Mouse (Mus musculus): Measurements from ENCODE around the gene Kifc1. TPM values are rescaled to one million over a fixed set of nuclear protein-coding genes. Genes with fewer than 3 reads are reported as not detected.

The Kifc1 gene
- polyA plus RNA-seq, 1 experiment from 2014 or later = 1.6 TPM

DNA sequence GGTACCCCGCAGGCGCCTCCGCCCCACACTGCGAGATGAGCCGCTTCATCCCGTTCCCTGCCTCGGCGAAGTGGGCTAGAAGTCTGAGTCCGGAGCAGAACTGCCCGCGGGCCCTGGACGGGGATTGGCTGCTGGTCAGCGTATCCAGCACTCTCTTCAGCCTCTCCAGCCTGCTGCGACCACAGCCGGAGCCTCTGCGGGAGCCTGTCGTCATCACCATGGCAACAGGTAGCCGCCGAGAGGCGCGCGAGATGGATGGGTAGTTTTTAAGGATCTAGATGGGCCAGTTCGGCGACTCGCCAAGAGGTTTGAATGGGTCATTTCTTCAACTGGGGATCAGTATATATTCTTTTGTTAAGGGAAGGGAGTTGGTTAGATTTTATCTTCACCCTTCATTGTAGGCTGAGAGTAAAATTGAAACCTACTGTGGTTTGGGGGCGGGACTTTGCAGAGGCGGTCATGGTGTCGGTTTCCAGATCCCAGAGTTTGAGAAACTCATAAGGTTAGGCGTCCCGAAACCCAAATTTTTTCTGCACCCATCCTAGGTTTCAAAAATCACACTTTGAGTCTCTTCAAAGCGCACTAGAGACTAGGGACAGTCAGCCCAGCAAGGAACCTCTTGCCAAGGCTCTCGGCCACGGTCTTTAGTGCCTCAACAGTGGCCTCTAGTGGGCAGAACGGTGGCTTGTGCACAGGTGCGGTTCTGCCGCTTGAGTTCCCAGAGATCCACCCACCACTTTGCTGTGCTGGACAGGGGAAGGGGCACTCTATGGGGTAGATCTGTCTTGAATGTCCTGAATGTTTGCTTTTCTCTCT is 30.0 kb upstream of the Kifc1 start:
- Histone ChIP-seq H3K4me2 (ENCODE audit: low read depth, low read length) (peak overlapping the region; percentile 64), H3K27me3 (ENCODE audit: control insufficient read depth, insufficient read depth, low read length) (no peaks in the 10 kb centered on the region), H3K4me3 (ENCODE audit: low read depth, low read length) (peak overlapping the region; percentile 32), H3K27ac (ENCODE audit: low read depth, low read length) (peak overlapping the region; percentile 52), H3K36me3 (ENCODE audit: control insufficient read depth, insufficient read depth, low read length) (no peaks in the 10 kb centered on the region), H3K4me1 (ENCODE audit: control insufficient read depth, insufficient read depth, low read length) (peaks cover 22% of the 10 kb centered on the region), H3K9me3 (ENCODE audit: control insufficient read depth, low read length) (no peaks in the 10 kb centered on the region), H3K9ac (replicated peaks; ENCODE audit: low read depth, low read length) (peak overlapping the region; percentile 54)
- ATAC-seq (ENCODE audit: low read depth) = 0 out of 2 replicates have a peak, but pooled peaks have one; percentile 7
- WGBS = under 1% methylated on average over 36 of the region's 36 CpGs

GRCm38 (mm10) chr17:33919351-33920281 is 29.2 kb upstream of the Kifc1 start:
- ATAC-seq (ENCODE audit: low read depth) = no peak
- H3K27ac ChIP-seq (ENCODE audit: low read depth, low read length) = peak overlapping the region; percentile 52
- WGBS = under 1% methylated on average over 52 of the region's 52 CpGs
- H3K4me1 ChIP-seq (ENCODE audit: control insufficient read depth, insufficient read depth, low read length) = peaks cover 22% of the 10 kb centered on the region
- peak overlapping the region; percentile 64 for H3K4me2 ChIP-seq (ENCODE audit: low read depth, low read length)
- H3K9me3 ChIP-seq (ENCODE audit: control insufficient read depth, low read length) = no peaks in the 10 kb centered on the region
- no peaks in the 10 kb centered on the region for H3K36me3 ChIP-seq (ENCODE audit: control insufficient read depth, insufficient read depth, low read length)
- peak overlapping the region; percentile 54 for H3K9ac ChIP-seq (replicated peaks; ENCODE audit: low read depth, low read length)
- H3K4me3 ChIP-seq (ENCODE audit: low read depth, low read length) = peak overlapping the region; percentile 32
- H3K27me3 ChIP-seq (ENCODE audit: control insufficient read depth, insufficient read depth, low read length) = no peaks in the 10 kb centered on the region

DNA sequence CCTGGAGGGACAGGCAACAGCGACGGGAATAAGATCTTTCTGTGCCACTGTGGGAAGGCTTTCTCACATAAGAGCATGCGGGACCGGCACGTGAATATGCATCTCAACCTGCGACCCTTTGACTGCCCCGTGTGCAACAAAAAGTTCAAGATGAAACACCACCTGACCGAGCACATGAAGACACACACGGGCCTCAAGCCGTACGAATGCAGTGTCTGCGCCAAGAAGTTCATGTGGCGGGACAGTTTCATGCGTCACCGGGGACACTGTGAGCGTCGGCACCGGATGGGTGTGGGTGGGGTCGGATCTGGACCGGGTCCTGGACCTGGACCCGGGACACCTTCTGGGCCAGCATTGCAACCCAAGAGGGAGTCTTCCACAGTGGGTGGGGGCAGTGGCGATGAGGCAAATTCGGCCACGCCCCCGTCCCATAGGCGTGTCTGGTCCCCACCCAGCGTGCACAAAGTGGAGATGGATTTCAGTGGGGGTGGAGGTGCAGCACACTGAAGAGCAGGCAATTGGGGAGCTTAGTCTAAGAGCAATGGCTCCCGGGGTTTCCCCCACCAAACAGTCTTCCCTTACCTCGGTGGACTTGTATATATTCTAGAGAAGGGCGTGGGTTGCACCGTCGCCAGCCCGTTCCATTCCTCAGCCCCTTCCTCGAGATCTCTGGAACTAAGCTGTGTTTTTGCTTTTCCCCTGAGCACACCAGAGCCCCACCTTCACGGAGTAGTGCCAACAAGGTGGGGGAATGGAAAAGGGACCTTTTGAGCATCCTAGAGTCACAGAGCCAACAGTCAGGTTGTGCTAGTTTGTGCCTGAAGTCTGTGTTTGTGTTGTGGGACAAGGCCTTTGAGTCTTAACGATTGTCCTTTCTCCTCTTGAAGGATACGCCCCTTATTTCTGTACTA is 28.1 kb upstream of the Kifc1 start:
- H3K27ac ChIP-seq (ENCODE audit: low read depth, low read length) = no peak overlapping the region
- H3K36me3 ChIP-seq (ENCODE audit: control insufficient read depth, insufficient read depth, low read length) = peaks cover 7% of the 10 kb centered on the region
- no peak for ATAC-seq (ENCODE audit: low read depth)
- 61% methylated on average over 37 of the region's 37 CpGs for WGBS
- no peaks in the 10 kb centered on the region for H3K9me3 ChIP-seq (ENCODE audit: control insufficient read depth, low read length)
- no peak overlapping the region for H3K9ac ChIP-seq (replicated peaks; ENCODE audit: low read depth, low read length)
- H3K27me3 ChIP-seq (ENCODE audit: control insufficient read depth, insufficient read depth, low read length) = no peaks in the 10 kb centered on the region
- H3K4me3 ChIP-seq (ENCODE audit: low read depth, low read length) = peak overlapping the region; percentile 32; the same call in 1 of the 2 replicates
- H3K4me2 ChIP-seq (ENCODE audit: low read depth, low read length) = peak overlapping the region; percentile 64
- H3K4me1 ChIP-seq (ENCODE audit: control insufficient read depth, insufficient read depth, low read length) = peaks cover 22% of the 10 kb centered on the region

DNA sequence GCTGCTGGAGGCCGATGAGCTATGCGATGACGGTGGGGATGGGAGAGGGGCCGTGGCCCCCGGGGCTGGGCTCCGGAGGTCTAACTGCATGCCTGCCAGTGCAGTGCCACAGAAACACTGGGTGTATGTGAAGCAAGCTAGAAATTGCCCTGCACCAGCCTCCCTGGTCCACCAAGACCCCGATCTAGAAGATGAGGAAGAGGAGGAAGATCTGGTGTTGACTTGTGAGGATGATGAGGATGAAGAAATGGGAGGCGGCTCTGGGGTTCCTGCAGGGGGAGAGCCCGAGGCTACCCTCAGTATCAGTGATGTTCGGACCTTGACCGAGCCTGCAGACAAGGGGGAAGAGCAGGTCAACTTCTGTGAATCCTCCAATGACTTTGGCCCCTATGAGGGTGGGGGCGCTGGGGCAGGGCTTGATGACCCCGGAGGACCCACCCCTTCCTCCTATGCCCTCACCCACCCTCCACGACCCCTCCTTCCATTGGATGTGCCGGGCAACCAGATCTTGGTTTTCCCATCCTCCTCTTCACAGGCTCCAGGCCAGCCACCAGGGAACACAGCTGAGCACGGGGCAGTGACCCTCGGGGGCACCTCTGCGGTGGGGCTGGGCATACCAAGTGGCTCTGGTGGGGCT is 27.3 kb upstream of the Kifc1 start:
- WGBS = 85% methylated on average over 18 of the region's 18 CpGs
- Histone ChIP-seq H3K4me2 (ENCODE audit: low read depth, low read length) (no peak overlapping the region), H3K36me3 (ENCODE audit: control insufficient read depth, insufficient read depth, low read length) (peaks cover 12% of the 10 kb centered on the region), H3K9me3 (ENCODE audit: control insufficient read depth, low read length) (no peaks in the 10 kb centered on the region), H3K27ac (ENCODE audit: low read depth, low read length) (no peak overlapping the region), H3K27me3 (ENCODE audit: control insufficient read depth, insufficient read depth, low read length) (no peaks in the 10 kb centered on the region), H3K4me1 (ENCODE audit: control insufficient read depth, insufficient read depth, low read length) (peaks cover 22% of the 10 kb centered on the region), H3K4me3 (ENCODE audit: low read depth, low read length) (no peak overlapping the region), H3K9ac (replicated peaks; ENCODE audit: low read depth, low read length) (no peak overlapping the region)
- no peak for ATAC-seq (ENCODE audit: low read depth)

DNA sequence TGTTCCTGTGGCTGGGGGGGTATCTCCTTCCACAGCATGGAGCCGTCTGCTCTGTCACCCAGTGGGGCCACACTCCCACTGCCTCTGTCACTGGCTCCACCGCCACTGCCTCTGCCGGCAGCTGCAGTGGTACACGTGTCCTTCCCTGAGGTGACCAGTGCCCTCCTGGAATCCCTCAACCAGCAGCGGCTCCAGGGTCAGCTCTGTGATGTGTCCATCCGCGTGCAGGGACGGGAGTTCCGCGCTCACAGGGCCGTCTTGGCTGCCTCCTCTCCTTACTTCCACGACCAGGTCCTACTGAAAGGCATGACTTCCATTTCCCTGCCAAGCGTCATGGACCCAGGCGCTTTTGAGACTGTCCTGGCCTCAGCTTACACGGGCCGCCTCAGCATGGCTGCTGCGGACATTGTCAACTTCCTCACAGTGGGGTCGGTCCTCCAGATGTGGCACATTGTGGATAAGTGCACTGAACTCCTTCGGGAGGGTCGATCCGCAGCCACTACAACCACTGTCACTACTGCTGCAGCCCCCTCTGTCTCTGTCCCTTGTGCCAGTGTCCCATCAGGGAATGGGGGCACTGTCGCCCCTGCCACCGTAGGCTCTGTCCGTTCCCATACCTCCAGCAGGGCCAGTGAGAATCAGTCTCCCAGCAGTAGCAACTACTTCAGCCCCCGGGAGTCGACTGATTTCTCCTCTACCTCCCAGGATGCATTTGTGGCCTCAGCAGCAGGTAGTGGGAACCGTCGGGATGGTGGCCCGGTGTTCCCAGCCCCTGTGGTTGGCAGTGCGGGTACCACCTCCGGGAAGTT is 26.6 kb upstream of the Kifc1 start:
- H3K9ac ChIP-seq (replicated peaks; ENCODE audit: low read depth, low read length) = no peak overlapping the region
- H3K4me3 ChIP-seq (ENCODE audit: low read depth, low read length) = peak overlapping the region; percentile 45
- peaks cover 22% of the 10 kb centered on the region for H3K4me1 ChIP-seq (ENCODE audit: control insufficient read depth, insufficient read depth, low read length)
- H3K36me3 ChIP-seq (ENCODE audit: control insufficient read depth, insufficient read depth, low read length) = peaks cover 16% of the 10 kb centered on the region
- no peaks in the 10 kb centered on the region for H3K9me3 ChIP-seq (ENCODE audit: control insufficient read depth, low read length)
- no peak for ATAC-seq (ENCODE audit: low read depth)
- H3K4me2 ChIP-seq (ENCODE audit: low read depth, low read length) = peak overlapping the region; percentile 41
- H3K27me3 ChIP-seq (ENCODE audit: control insufficient read depth, insufficient read depth, low read length) = no peaks in the 10 kb centered on the region
- no peak overlapping the region; the same call in 1 of the 2 replicates for H3K27ac ChIP-seq (ENCODE audit: low read depth, low read length)
- 73% methylated on average over 31 of the region's 31 CpGs for WGBS

DNA sequence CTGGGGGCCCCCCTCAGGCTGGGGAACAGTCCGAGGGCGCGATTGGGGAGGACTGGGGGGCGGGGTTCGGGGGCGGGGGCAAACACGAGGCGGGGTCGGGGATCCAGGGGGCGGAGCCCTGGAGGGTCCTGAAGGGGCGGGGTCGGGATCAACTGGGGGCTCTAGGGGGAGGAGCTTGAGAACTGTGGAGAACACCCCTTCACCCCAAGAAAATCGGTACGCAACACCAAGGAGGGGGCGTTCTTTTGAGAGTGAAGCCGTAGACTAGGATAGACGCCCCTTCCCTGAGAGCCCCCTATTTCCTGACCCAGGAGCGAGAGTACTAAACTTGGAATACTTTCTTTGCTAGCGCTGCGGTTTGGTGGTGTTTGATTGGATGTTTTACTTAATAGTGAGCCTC is 25.8 kb upstream of the Kifc1 start:
- peaks cover 23% of the 10 kb centered on the region for H3K36me3 ChIP-seq (ENCODE audit: control insufficient read depth, insufficient read depth, low read length)
- peak; percentile 19 for ATAC-seq (ENCODE audit: low read depth)
- H3K27ac ChIP-seq (ENCODE audit: low read depth, low read length) = peak overlapping the region; percentile 77
- H3K4me1 ChIP-seq (ENCODE audit: control insufficient read depth, insufficient read depth, low read length) = peaks cover 22% of the 10 kb centered on the region
- peak overlapping the region; percentile 41 for H3K4me2 ChIP-seq (ENCODE audit: low read depth, low read length)
- H3K4me3 ChIP-seq (ENCODE audit: low read depth, low read length) = peak overlapping the region; percentile 45
- H3K27me3 ChIP-seq (ENCODE audit: control insufficient read depth, insufficient read depth, low read length) = no peaks in the 10 kb centered on the region
- peak overlapping the region; percentile 57 for H3K9ac ChIP-seq (replicated peaks; ENCODE audit: low read depth, low read length)
- under 1% methylated on average over 18 of the region's 20 CpGs for WGBS
- H3K9me3 ChIP-seq (ENCODE audit: control insufficient read depth, low read length) = no peaks in the 10 kb centered on the region

DNA sequence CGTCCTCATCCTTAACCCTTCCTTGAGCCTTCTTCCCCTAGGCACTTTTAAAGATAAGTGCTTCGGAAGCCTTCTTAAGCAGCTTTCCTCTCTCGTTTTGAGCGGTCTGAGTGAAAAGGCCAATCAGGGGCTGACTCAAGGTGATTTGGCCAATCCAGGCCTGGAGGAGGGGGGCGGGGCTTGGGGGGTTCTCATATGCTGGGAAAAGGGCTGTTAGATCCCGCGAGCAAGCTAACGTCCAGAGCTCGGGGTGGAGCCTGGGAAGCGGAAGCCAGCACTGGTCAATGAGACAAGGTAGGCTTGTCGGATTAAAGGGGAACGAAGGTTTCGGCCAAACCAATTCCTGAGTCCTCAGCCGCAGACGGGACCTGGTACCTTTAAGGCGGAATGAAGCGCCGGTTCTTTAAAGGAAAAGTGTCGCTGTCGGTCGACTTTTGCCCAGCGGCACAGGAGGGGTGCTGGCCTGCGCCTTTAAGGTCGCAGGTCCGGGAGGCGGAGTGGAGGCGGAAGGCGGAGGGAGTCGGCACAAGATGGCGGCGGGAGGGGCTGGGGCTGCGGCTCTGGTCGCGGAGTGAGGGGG is 25.3 kb upstream of the Kifc1 start, which contains the start of the genes Tapbp and Zbtb22:
TSS of gene Tapbp (plus strand) at position 229 of the 580 bp plus-strand sequence.
TSS of gene Zbtb22 (plus strand) at position 234 of the 580 bp plus-strand sequence.
- under 1% methylated on average over 28 of the region's 34 CpGs for WGBS
- Histone ChIP-seq H3K4me2 (ENCODE audit: low read depth, low read length) (peak within 1 kb of the TSS; percentile 41), H3K36me3 (ENCODE audit: control insufficient read depth, insufficient read depth, low read length) (peaks cover 26% of the 10 kb centered on the region), H3K4me1 (ENCODE audit: control insufficient read depth, insufficient read depth, low read length) (peaks cover 22% of the 10 kb centered on the region), H3K4me3 (ENCODE audit: low read depth, low read length) (peak within 1 kb of the TSS; percentile 45), H3K9ac (replicated peaks; ENCODE audit: low read depth, low read length) (peak within 1 kb of the TSS; percentile 57), H3K27ac (ENCODE audit: low read depth, low read length) (peak within 1 kb of the TSS; percentile 77), H3K9me3 (ENCODE audit: control insufficient read depth, low read length) (no peaks in the 10 kb centered on the region), H3K27me3 (ENCODE audit: control insufficient read depth, insufficient read depth, low read length) (no peaks in the 10 kb centered on the region)
- ATAC-seq (ENCODE audit: low read depth) = peak; percentile 93
